Mouse (Mus musculus) Muller cell, postnatal 12 days (primary cell): ENCODE measurements around the gene Olfr8.
"Not testable (repeated sequence)": the region's sequence is repeated elsewhere in the genome, so short reads cannot be mapped to it uniquely, and the experiment has no call there.

Experiments used
- DNase-seq: peaks from one replicate; pipeline ENCODE4 v3.0.0-alpha.2; 2015; ENCODE audit errors: inconsistent ontology term

Gene Olfr8

DNA sequence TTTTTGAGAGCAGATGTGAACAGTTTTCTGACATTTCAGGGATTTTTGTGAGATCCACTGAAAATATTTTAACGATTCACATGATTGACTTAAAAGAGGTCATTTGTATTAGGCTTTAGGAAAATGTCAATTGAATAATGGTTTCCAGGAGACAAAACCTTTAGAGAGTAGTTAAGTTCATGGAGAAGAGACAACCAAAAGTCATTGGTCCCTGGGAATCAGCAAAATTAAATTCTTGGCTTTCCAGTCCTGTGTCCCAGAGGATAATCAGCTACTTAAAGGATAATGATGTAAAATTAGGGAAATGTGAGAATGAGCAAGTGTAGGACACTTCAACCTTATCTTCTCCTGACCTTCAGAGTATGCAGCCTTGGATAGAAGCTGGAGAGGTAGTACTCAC, at the start of gene Olfr8:
Olfr8 (plus strand) TSS at position 301 of the 400 bp plus-strand sequence.
- DNase-seq, result not testable (repeated sequence)

DNA sequence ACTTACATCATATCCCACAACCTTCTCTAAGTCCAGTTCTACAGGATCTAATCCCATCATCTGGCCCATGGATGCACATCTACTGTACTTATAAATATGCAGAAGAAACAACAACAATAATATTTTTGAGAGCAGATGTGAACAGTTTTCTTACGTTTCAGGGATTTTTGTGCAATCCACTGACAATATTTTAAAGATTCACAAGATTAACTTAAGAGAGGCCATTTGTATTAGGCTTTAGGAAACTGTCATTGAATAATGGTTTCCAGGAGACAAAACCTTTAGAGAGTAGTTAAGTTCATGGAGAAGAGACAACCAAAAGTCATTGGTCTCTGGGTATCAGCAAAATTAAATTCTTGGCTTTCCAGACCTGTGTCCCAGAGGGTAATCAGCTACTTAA, 37.6 kb upstream of the Olfr8 start, which contains the start of gene Olfr1354:
Olfr1354 (plus strand) TSS at position 301 of the 400 bp plus-strand sequence.
- not testable (repeated sequence) for DNase-seq

DNA sequence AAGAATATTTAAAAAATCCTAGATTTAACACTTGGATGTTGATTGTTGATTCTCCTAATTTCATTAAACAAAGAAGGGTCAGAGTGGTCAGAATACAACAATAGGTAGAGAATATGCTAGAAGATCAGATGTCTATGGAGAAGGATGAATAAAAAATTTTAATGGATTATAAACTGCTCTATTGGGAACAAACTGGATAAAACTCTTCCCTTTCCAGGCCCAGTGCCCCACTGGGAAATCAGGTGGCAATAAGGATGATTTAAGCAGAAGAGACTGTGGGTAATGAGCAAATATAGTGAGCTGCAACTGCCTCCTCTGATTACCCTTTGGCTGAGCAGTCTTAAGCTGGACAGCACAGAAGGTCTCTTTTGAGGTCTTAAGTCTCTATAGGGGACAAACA, 12.6 kb downstream of the Olfr8 start, which contains the start of gene Olfr1353:
Olfr1353 (plus strand) TSS at position 301 of the 400 bp plus-strand sequence.
- not testable (repeated sequence) for DNase-seq

DNA sequence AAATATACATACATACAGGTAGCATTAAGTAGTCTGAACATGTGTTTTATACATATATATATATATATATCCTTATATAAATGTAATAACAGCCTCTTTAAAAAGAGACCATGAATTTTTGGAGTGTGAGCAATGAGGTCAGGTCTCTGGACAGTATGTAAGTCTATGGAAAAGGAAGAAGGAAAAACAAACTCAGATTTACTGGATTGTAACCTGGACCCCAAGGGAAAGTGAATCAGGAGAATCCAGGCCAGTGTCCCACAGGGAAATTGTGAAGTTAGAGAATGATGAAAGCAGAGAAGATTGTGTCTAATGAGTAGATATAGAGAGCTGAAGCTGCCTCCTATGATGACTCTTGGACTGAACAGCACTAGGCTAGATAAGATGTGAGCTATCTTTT, 30.3 kb downstream of the Olfr8 start, which contains the start of gene Olfr1352:
Olfr1352 (plus strand) TSS at position 301 of the 400 bp plus-strand sequence.
- no peak for DNase-seq
